Mouse (Mus musculus) A20 (cell line): Measurements from ENCODE around the gene Lgals3bp.

Experiments
- DNase-seq: peaks from one replicate; pipeline ENCODE4 v3.0.0-alpha.2; 2011; ENCODE audit warnings: low read depth, low spot score

Gene Lgals3bp

GRCm38 (mm10) chr11:118401760-118402280 is at the start of gene Lgals3bp:
Lgals3bp (minus strand) TSS chr11:118402092.
- DNase-seq, result no peak

- DNase-seq, result no peak
Measured at GRCm38 (mm10) chr11:118451211-118451610, 49.3 kb upstream of the Lgals3bp start.

GRCm38 (mm10) chr11:118448385-118448784 is 46.5 kb upstream of the Lgals3bp start:
- no peak for DNase-seq

GRCm38 (mm10) chr11:118447346-118447745 is 45.5 kb upstream of the Lgals3bp start:
- DNase-seq, result no peak

- DNase-seq, result peak; percentile 66
Measured at GRCm38 (mm10) chr11:118445843-118446242, 44.0 kb upstream of the Lgals3bp start.

GRCm38 (mm10) chr11:118443201-118443970 is 41.5 kb upstream of the Lgals3bp start:
- peak; percentile 59 for DNase-seq

GRCm38 (mm10) chr11:118442691-118443090 is 40.8 kb upstream of the Lgals3bp start:
- no peak for DNase-seq

GRCm38 (mm10) chr11:118438665-118439414 is 36.9 kb upstream of the Lgals3bp start:
- DNase-seq, result no peak

- DNase-seq, result no peak
Measured at GRCm38 (mm10) chr11:118436471-118436935, 34.6 kb upstream of the Lgals3bp start.

- DNase-seq, result no peak
Measured at GRCm38 (mm10) chr11:118434093-118434492, 32.2 kb upstream of the Lgals3bp start.

GRCm38 (mm10) chr11:118433398-118433868 is 31.5 kb upstream of the Lgals3bp start:
- DNase-seq, result no peak

- no peak for DNase-seq
Measured at GRCm38 (mm10) chr11:118431100-118431948, 29.4 kb upstream of the Lgals3bp start.

- no peak for DNase-seq
Measured at GRCm38 (mm10) chr11:118430291-118430885, 28.5 kb upstream of the Lgals3bp start.

- no peak for DNase-seq
Measured at GRCm38 (mm10) chr11:118428944-118429709, 27.2 kb upstream of the Lgals3bp start.

- DNase-seq, result no peak
Measured at GRCm38 (mm10) chr11:118428460-118428868, 26.6 kb upstream of the Lgals3bp start.

GRCm38 (mm10) chr11:118427986-118428385 is 26.1 kb upstream of the Lgals3bp start, which contains the start of gene C1qtnf1:
C1qtnf1 (plus strand) TSS chr11:118428203.
- no peak for DNase-seq

- DNase-seq, result no peak
Measured at GRCm38 (mm10) chr11:118427266-118427779, 25.4 kb upstream of the Lgals3bp start.

GRCm38 (mm10) chr11:118426765-118427164 is 24.9 kb upstream of the Lgals3bp start:
- DNase-seq, result no peak

- DNase-seq, result peak; percentile 22
Measured at GRCm38 (mm10) chr11:118424621-118425335, 22.9 kb upstream of the Lgals3bp start.
